Mouse (Mus musculus): ENCODE results near the gene Vmn1r1. TPM values are rescaled to one million over a fixed set of nuclear protein-coding genes. Genes with fewer than 3 reads are reported as not detected.

Gene Vmn1r1
- polyA plus RNA-seq, 1 experiment from 2014 or later, result not detected

GRCm38 (mm10) chr1:182140370-182140769 is 23.9 kb downstream of the Vmn1r1 start:
- no peak overlapping the region for H3K4me2 ChIP-seq (ENCODE audit: low read depth, low read length)
- ATAC-seq (ENCODE audit: low read depth), result peak; percentile 80

GRCm38 (mm10) chr1:182139937-182140336 is 24.3 kb downstream of the Vmn1r1 start:
- 28% methylated on average over 9 of the region's 9 CpGs for WGBS
- no peaks in the 10 kb centered on the region for H3K9me3 ChIP-seq (ENCODE audit: control insufficient read depth, low read length)

More at GRCm38 (mm10) chr1:182140370-182140769, 23.9 kb downstream of the Vmn1r1 start:
- no peak overlapping the region for H3K4me3 ChIP-seq (ENCODE audit: low read length)
- no peak overlapping the region for H3K9ac ChIP-seq (ENCODE audit: low read length)
- 3% methylated on average over 6 of the region's 6 CpGs for WGBS
- H3K4me1 ChIP-seq (replicated peaks; ENCODE audit: control insufficient read depth, insufficient read depth, low read length), result no peaks in the 10 kb centered on the region
- H3K27me3 ChIP-seq (ENCODE audit: control insufficient read depth, insufficient read depth, low read depth, low read length), result no peaks in the 10 kb centered on the region
- no peak overlapping the region for H3K27ac ChIP-seq (ENCODE audit: low read length)
- no peaks in the 10 kb centered on the region for H3K9me3 ChIP-seq (ENCODE audit: control insufficient read depth, low read length)
- H3K36me3 ChIP-seq (ENCODE audit: control insufficient read depth, insufficient read depth, low read length), result no peaks in the 10 kb centered on the region

GRCm38 (mm10) chr1:182138172-182138571 is 26.1 kb downstream of the Vmn1r1 start:
- H3K27ac ChIP-seq (ENCODE audit: low read length), result no peak overlapping the region
- ATAC-seq (ENCODE audit: low read depth), result no peak
- 66% methylated on average over 8 of the region's 8 CpGs for WGBS
- H3K4me3 ChIP-seq (ENCODE audit: low read length), result no peak overlapping the region
- no peaks in the 10 kb centered on the region for H3K27me3 ChIP-seq (ENCODE audit: control insufficient read depth, insufficient read depth, low read depth, low read length)
- H3K4me2 ChIP-seq (ENCODE audit: low read depth, low read length), result no peak overlapping the region
- H3K4me1 ChIP-seq (replicated peaks; ENCODE audit: control insufficient read depth, insufficient read depth, low read length), result no peaks in the 10 kb centered on the region
- no peak overlapping the region for H3K9ac ChIP-seq (ENCODE audit: low read length)
- H3K9me3 ChIP-seq (ENCODE audit: control insufficient read depth, low read length), result no peaks in the 10 kb centered on the region
- no peaks in the 10 kb centered on the region for H3K36me3 ChIP-seq (ENCODE audit: control insufficient read depth, insufficient read depth, low read length)

More at GRCm38 (mm10) chr1:182139937-182140336, 24.3 kb downstream of the Vmn1r1 start:
- Histone ChIP-seq H3K27ac (ENCODE audit: low read length) (no peak overlapping the region), H3K4me2 (ENCODE audit: low read depth, low read length) (no peak overlapping the region), H3K4me1 (replicated peaks; ENCODE audit: control insufficient read depth, insufficient read depth, low read length) (no peaks in the 10 kb centered on the region), H3K4me3 (ENCODE audit: low read length) (no peak overlapping the region), H3K27me3 (ENCODE audit: control insufficient read depth, insufficient read depth, low read depth, low read length) (no peaks in the 10 kb centered on the region), H3K9ac (ENCODE audit: low read length) (no peak overlapping the region), H3K36me3 (ENCODE audit: control insufficient read depth, insufficient read depth, low read length) (no peaks in the 10 kb centered on the region)
- ATAC-seq (ENCODE audit: low read depth), result no peak

- no peaks in the 10 kb centered on the region for H3K36me3 ChIP-seq (ENCODE audit: control insufficient read depth, insufficient read depth, low read length)
- H3K9ac ChIP-seq (ENCODE audit: low read length), result no peak overlapping the region
- ATAC-seq (ENCODE audit: low read depth), result no peak
- no peaks in the 10 kb centered on the region for H3K27me3 ChIP-seq (ENCODE audit: control insufficient read depth, insufficient read depth, low read depth, low read length)
- no peak overlapping the region for H3K4me3 ChIP-seq (ENCODE audit: low read length)
- no peaks in the 10 kb centered on the region for H3K4me1 ChIP-seq (replicated peaks; ENCODE audit: control insufficient read depth, insufficient read depth, low read length)
- H3K9me3 ChIP-seq (ENCODE audit: control insufficient read depth, low read length), result no peaks in the 10 kb centered on the region
- peak overlapping the region; percentile 19; the same call in 1 of the 2 replicates for H3K4me2 ChIP-seq (ENCODE audit: low read depth, low read length)
- 37% methylated on average over 28 of the region's 28 CpGs for WGBS
- no peak overlapping the region for H3K27ac ChIP-seq (ENCODE audit: low read length)
These were observed 26.8 kb downstream of the Vmn1r1 start for GRCm38 (mm10) chr1:182137204-182138125.

- Histone ChIP-seq H3K4me3 (ENCODE audit: low read length) (no peak overlapping the region), H3K4me1 (replicated peaks; ENCODE audit: control insufficient read depth, insufficient read depth, low read length) (peaks cover 7% of the 10 kb centered on the region), H3K36me3 (ENCODE audit: control insufficient read depth, insufficient read depth, low read length) (peaks cover 10% of the 10 kb centered on the region), H3K9ac (ENCODE audit: low read length) (no peak overlapping the region), H3K9me3 (ENCODE audit: control insufficient read depth, low read length) (no peaks in the 10 kb centered on the region), H3K27me3 (ENCODE audit: control insufficient read depth, insufficient read depth, low read depth, low read length) (no peaks in the 10 kb centered on the region), H3K27ac (ENCODE audit: low read length) (no peak overlapping the region), H3K4me2 (ENCODE audit: low read depth, low read length) (no peak overlapping the region)
- no peak for ATAC-seq (ENCODE audit: low read depth)
- WGBS, result 43% methylated on average over 2 of the region's 2 CpGs
These were observed 33.5 kb downstream of the Vmn1r1 start for GRCm38 (mm10) chr1:182130830-182131229.

GRCm38 (mm10) chr1:182124924-182125368 is 39.3 kb downstream of the Vmn1r1 start:
- peak; percentile 97 for ATAC-seq (ENCODE audit: low read depth)
- Histone ChIP-seq H3K27me3 (ENCODE audit: control insufficient read depth, insufficient read depth, low read depth, low read length) (no peaks in the 10 kb centered on the region), H3K27ac (ENCODE audit: low read length) (peak overlapping the region; percentile 76), H3K9ac (ENCODE audit: low read length) (peak overlapping the region; percentile 85), H3K4me3 (ENCODE audit: low read length) (peak overlapping the region; percentile 84), H3K9me3 (ENCODE audit: control insufficient read depth, low read length) (no peaks in the 10 kb centered on the region), H3K4me2 (ENCODE audit: low read depth, low read length) (peak overlapping the region; percentile 65), H3K36me3 (ENCODE audit: control insufficient read depth, insufficient read depth, low read length) (peaks cover 6% of the 10 kb centered on the region; the same call in 1 of the 2 replicates), H3K4me1 (replicated peaks; ENCODE audit: control insufficient read depth, insufficient read depth, low read length) (peaks cover 15% of the 10 kb centered on the region)
- WGBS, result 0% methylated on average over 33 of the region's 33 CpGs

GRCm38 (mm10) chr1:182124506-182124905 is 39.8 kb downstream of the Vmn1r1 start, which contains the start of gene Srp9:
Gene Srp9, plus strand, starts transcription at chr1:182124737.
- peaks cover 15% of the 10 kb centered on the region for H3K4me1 ChIP-seq (replicated peaks; ENCODE audit: control insufficient read depth, insufficient read depth, low read length)

GRCm38 (mm10) chr1:182122413-182122812 is 41.9 kb downstream of the Vmn1r1 start:
- no peak overlapping the region for H3K4me2 ChIP-seq (ENCODE audit: low read depth, low read length)
- H3K9me3 ChIP-seq (ENCODE audit: control insufficient read depth, low read length), result no peaks in the 10 kb centered on the region
- no peak overlapping the region for H3K4me3 ChIP-seq (ENCODE audit: low read length)
- H3K9ac ChIP-seq (ENCODE audit: low read length), result no peak overlapping the region
- ATAC-seq (ENCODE audit: low read depth), result no peak
- no peaks in the 10 kb centered on the region for H3K36me3 ChIP-seq (ENCODE audit: control insufficient read depth, insufficient read depth, low read length)
- WGBS, result 76% methylated on average over 4 of the region's 4 CpGs
- H3K27me3 ChIP-seq (ENCODE audit: control insufficient read depth, insufficient read depth, low read depth, low read length), result no peaks in the 10 kb centered on the region
- no peak overlapping the region for H3K27ac ChIP-seq (ENCODE audit: low read length)
- H3K4me1 ChIP-seq (replicated peaks; ENCODE audit: control insufficient read depth, insufficient read depth, low read length), result peaks cover 15% of the 10 kb centered on the region

More at GRCm38 (mm10) chr1:182124506-182124905, 39.8 kb downstream of the Vmn1r1 start, which contains the start of gene Srp9:
- Histone ChIP-seq H3K4me2 (ENCODE audit: low read depth, low read length) (peak within 1 kb of the TSS; percentile 65), H3K27ac (ENCODE audit: low read length) (peak within 1 kb of the TSS; percentile 76), H3K27me3 (ENCODE audit: control insufficient read depth, insufficient read depth, low read depth, low read length) (no peaks in the 10 kb centered on the region), H3K9ac (ENCODE audit: low read length) (peak within 1 kb of the TSS; percentile 85), H3K4me3 (ENCODE audit: low read length) (peak within 1 kb of the TSS; percentile 84), H3K9me3 (ENCODE audit: control insufficient read depth, low read length) (no peaks in the 10 kb centered on the region), H3K36me3 (ENCODE audit: control insufficient read depth, insufficient read depth, low read length) (peaks cover 4% of the 10 kb centered on the region; the same call in 1 of the 2 replicates)
- WGBS, result under 1% methylated on average over 31 of the region's 37 CpGs
- ATAC-seq (ENCODE audit: low read depth), result peak; percentile 99
